Mouse (Mus musculus): Measurements from ENCODE around the gene Gm11437. TPM values are rescaled to one million over a fixed set of nuclear protein-coding genes. Genes with fewer than 3 reads are reported as not detected.
A peak's percentile ranks its signal among the peaks of the same experiment; 100 is the strongest.

Gene Gm11437
- polyA plus RNA-seq, 1 experiment from 2014 or later, result not detected

DNA sequence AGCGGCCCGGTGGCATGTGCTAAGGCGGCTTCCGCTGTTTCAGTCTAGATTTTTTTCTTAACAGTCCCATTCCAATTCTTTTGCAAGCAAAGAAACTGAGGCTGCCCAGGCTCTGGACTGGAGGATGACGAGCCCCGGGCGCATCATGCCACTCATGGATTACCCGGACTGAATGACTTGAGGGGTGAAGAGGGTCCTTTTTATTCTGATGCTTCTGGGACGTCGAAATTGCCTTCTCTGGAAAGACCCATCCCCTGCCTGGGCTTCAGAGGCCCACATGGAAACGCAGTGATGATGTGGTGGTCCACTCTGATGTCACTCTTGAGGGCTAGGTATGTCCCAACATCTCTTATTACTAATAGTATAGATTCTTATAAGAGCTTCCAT, 37.5 kb downstream of the Gm11437 start:
- 4% methylated on average over 11 of the region's 11 CpGs for WGBS
- Histone ChIP-seq H3K4me1 (peaks cover 26% of the 10 kb centered on the region; the same call in 1 of the 2 replicates), H3K27ac (replicated peaks) (no peak overlapping the region), H3K27me3 (no peaks in the 10 kb centered on the region), H3K9me3 (no peaks in the 10 kb centered on the region), H3K36me3 (peaks cover 17% of the 10 kb centered on the region), H3K4me2 (replicated peaks) (peak overlapping the region; percentile 52), H3K9ac (replicated peaks) (peak overlapping the region; percentile 86), H3K4me3 (peak overlapping the region; percentile 86)
- peak; percentile 63 for ATAC-seq (replicated peaks)

DNA sequence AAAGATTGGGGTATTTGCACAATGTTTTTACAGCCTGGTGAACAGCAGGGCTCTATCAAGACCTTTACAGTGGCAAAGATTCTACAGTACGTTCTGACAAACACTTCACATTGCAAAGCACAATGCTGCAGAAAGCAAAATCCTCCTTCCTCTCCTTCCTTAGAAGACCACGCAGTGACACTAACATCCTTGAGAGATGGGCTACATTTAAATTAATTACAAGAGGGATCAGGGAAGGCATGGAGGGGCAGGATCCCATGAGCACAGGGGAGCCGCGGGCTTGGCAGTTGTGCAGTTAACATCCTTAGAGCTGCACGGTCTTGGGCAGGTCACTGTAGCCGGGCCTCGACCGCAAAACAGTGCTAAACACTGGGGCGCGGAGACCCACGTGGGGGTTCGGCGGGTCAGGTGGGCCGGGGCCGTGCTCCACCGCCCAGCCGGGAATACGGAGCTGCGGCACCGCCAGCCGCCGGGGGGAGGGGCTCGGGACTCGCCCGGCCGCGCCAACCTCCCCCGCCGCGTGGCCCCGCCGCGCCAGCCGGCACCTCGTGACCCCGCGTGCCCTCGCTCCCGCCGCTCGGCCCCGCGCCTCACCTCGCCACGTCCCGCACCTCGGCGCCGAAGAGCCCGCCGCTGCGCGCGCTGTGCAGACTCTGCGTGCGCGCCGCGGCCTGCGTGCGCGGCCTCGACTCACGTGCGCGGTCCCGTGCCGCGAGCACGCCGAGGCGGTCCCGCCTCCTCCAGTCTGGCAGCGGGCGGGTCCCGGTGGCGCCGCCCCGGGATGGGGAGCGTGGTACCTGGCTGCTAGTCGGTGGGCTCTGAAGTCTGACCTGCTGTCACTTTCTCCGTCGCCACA, 38.1 kb downstream of the Gm11437 start, which contains the start of the genes Tada2a and Acaca:
Gene Tada2a, minus strand, starts transcription at position 658 of the 856 bp plus-strand sequence.
Gene Acaca, plus strand, starts transcription at position 730 of the 856 bp plus-strand sequence.
- H3K36me3 ChIP-seq, result peaks cover 17% of the 10 kb centered on the region
- WGBS, result under 1% methylated on average over 68 of the region's 83 CpGs
- peak within 1 kb of the TSS; percentile 52 for H3K4me2 ChIP-seq (replicated peaks)
- H3K9ac ChIP-seq (replicated peaks), result peak within 1 kb of the TSS; percentile 86
- H3K4me1 ChIP-seq, result peaks cover 26% of the 10 kb centered on the region; the same call in 1 of the 2 replicates
- H3K27me3 ChIP-seq, result no peaks in the 10 kb centered on the region
- peak within 1 kb of the TSS; percentile 60 for H3K27ac ChIP-seq (replicated peaks)
- peak within 1 kb of the TSS; percentile 86 for H3K4me3 ChIP-seq
- peak; percentile 94 for ATAC-seq (replicated peaks)
- H3K9me3 ChIP-seq, result no peaks in the 10 kb centered on the region

DNA sequence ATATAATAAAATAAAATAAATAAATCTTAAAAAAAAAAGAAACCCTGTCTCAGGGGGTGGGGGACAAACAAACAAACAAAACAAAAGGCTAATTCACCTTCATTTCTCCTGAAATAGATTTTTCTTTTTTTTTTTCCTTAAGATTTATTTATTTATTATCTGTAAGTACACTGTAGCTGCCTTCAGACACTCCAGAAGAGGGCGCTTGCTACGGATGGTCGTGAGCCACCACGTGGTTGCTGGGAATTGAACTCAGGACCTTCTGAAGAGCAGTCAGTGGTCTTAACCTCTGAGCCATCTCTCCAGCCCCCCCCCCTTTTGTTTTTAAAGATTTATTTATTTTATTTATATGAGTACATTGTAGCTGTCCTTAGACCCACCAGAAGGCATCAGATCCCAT, 39.3 kb downstream of the Gm11437 start:
- no peak for ATAC-seq (replicated peaks)
- Histone ChIP-seq H3K36me3 (peaks cover 19% of the 10 kb centered on the region), H3K4me3 (no peak overlapping the region), H3K27me3 (no peaks in the 10 kb centered on the region), H3K4me2 (replicated peaks) (no peak overlapping the region), H3K9ac (replicated peaks) (no peak overlapping the region), H3K27ac (replicated peaks) (no peak overlapping the region), H3K4me1 (peaks cover 26% of the 10 kb centered on the region; the same call in 1 of the 2 replicates), H3K9me3 (no peaks in the 10 kb centered on the region)
- 88% methylated on average over 4 of the region's 4 CpGs for WGBS

GRCm38 (mm10) chr11:84121051-84121956, 46.0 kb downstream of the Gm11437 start:
- H3K4me1 ChIP-seq, result no peaks in the 10 kb centered on the region
- H3K4me3 ChIP-seq, result no peak overlapping the region
- no peaks in the 10 kb centered on the region for H3K9me3 ChIP-seq
- H3K27me3 ChIP-seq, result no peaks in the 10 kb centered on the region
- H3K4me2 ChIP-seq (replicated peaks), result no peak overlapping the region
- H3K9ac ChIP-seq (replicated peaks), result no peak overlapping the region
- ATAC-seq (replicated peaks), result no peak
- WGBS, result 82% methylated on average over 12 of the region's 12 CpGs
- H3K36me3 ChIP-seq, result peaks cover 72% of the 10 kb centered on the region
- no peak overlapping the region for H3K27ac ChIP-seq (replicated peaks)

GRCm38 (mm10) chr11:84117431-84117830, 49.8 kb downstream of the Gm11437 start:
- ATAC-seq (replicated peaks), result no peak
- no peaks in the 10 kb centered on the region for H3K4me1 ChIP-seq
- no peak overlapping the region for H3K4me3 ChIP-seq
- H3K4me2 ChIP-seq (replicated peaks), result no peak overlapping the region
- H3K36me3 ChIP-seq, result peaks cover 72% of the 10 kb centered on the region
- no peak overlapping the region for H3K27ac ChIP-seq (replicated peaks)
- 91% methylated on average over 4 of the region's 4 CpGs for WGBS
- H3K27me3 ChIP-seq, result no peaks in the 10 kb centered on the region
- no peaks in the 10 kb centered on the region for H3K9me3 ChIP-seq
- H3K9ac ChIP-seq (replicated peaks), result no peak overlapping the region

GRCm38 (mm10) chr11:84116221-84116620, 51.1 kb downstream of the Gm11437 start:
- H3K27me3 ChIP-seq, result no peaks in the 10 kb centered on the region
- no peak overlapping the region for H3K4me3 ChIP-seq
- ATAC-seq (replicated peaks), result no peak
- H3K4me2 ChIP-seq (replicated peaks), result no peak overlapping the region
- no peak overlapping the region for H3K9ac ChIP-seq (replicated peaks)
- H3K36me3 ChIP-seq, result peaks cover 60% of the 10 kb centered on the region
- 70% methylated on average over 2 of the region's 2 CpGs for WGBS
- H3K27ac ChIP-seq (replicated peaks), result no peak overlapping the region
- no peaks in the 10 kb centered on the region for H3K4me1 ChIP-seq
- H3K9me3 ChIP-seq, result no peaks in the 10 kb centered on the region

GRCm38 (mm10) chr11:84115646-84116045, 51.6 kb downstream of the Gm11437 start:
- Histone ChIP-seq H3K27me3 (no peaks in the 10 kb centered on the region), H3K9ac (replicated peaks) (no peak overlapping the region), H3K36me3 (peaks cover 58% of the 10 kb centered on the region), H3K27ac (replicated peaks) (no peak overlapping the region), H3K4me2 (replicated peaks) (no peak overlapping the region), H3K9me3 (no peaks in the 10 kb centered on the region), H3K4me3 (no peak overlapping the region), H3K4me1 (no peaks in the 10 kb centered on the region)
- WGBS, result 85% methylated on average over 9 of the region's 9 CpGs
- no peak for ATAC-seq (replicated peaks)

GRCm38 (mm10) chr11:84113623-84114022, 53.7 kb downstream of the Gm11437 start:
- H3K4me3 ChIP-seq, result no peak overlapping the region
- H3K4me1 ChIP-seq, result no peaks in the 10 kb centered on the region
- 91% methylated on average over 5 of the region's 5 CpGs for WGBS
- H3K9ac ChIP-seq (replicated peaks), result no peak overlapping the region
- H3K36me3 ChIP-seq, result peaks cover 56% of the 10 kb centered on the region
- no peaks in the 10 kb centered on the region for H3K9me3 ChIP-seq
- no peak for ATAC-seq (replicated peaks)
- H3K4me2 ChIP-seq (replicated peaks), result no peak overlapping the region
- no peaks in the 10 kb centered on the region for H3K27me3 ChIP-seq
- no peak overlapping the region for H3K27ac ChIP-seq (replicated peaks)

DNA sequence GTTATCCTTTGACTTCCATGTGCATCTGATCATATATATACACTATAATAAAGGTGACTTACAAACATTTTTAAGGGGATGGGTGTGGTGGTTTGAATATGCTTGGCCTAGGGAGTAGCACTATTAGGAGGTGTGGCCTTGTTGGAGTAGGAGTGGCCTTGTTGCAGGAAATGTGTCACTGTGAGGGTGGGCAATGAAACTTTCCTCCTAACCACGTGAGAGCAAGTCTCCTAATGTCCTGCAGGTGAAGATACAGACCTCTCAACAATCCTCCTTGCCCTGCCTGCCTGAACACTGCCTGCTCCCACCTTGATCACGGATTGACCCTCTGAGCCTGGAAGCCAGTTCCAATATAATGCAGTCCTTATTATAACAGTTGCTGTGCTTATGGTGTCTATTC, 60.1 kb downstream of the Gm11437 start:
- no peaks in the 10 kb centered on the region for H3K4me1 ChIP-seq
- H3K9ac ChIP-seq (replicated peaks), result no peak overlapping the region
- H3K9me3 ChIP-seq, result no peaks in the 10 kb centered on the region
- H3K36me3 ChIP-seq, result peaks cover 77% of the 10 kb centered on the region
- no peak overlapping the region for H3K4me3 ChIP-seq
- no peak overlapping the region for H3K27ac ChIP-seq (replicated peaks)
- H3K4me2 ChIP-seq (replicated peaks), result no peak overlapping the region
- no peaks in the 10 kb centered on the region for H3K27me3 ChIP-seq
- WGBS, result 74% methylated on average over 2 of the region's 2 CpGs
- ATAC-seq (replicated peaks), result no peak

DNA sequence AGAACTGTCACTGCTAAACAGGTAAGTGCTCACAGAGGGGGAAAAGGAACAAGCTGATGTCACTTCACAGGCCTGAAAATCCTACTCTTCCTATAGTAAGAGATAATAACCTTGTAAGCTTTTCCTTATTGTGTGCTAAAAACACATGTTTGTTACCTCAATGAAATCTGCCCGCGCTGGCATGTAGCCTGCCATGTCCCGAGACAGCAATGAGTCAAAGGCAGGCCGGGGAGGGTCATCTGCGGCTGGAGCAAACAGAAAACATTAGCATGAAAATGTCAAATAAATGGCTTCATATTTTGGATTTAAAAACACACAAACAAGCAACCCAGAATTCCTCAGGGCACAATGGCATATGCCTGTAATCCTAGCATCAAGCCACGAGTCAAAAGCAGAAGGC, 63.2 kb downstream of the Gm11437 start:
- Histone ChIP-seq H3K27ac (replicated peaks) (no peak overlapping the region), H3K4me2 (replicated peaks) (no peak overlapping the region), H3K27me3 (no peaks in the 10 kb centered on the region), H3K9ac (replicated peaks) (no peak overlapping the region), H3K36me3 (peaks cover 72% of the 10 kb centered on the region), H3K9me3 (no peaks in the 10 kb centered on the region), H3K4me3 (no peak overlapping the region), H3K4me1 (peaks cover 5% of the 10 kb centered on the region; the same call in 1 of the 2 replicates)
- 95% methylated on average over 6 of the region's 6 CpGs for WGBS
- no peak for ATAC-seq (replicated peaks)

DNA sequence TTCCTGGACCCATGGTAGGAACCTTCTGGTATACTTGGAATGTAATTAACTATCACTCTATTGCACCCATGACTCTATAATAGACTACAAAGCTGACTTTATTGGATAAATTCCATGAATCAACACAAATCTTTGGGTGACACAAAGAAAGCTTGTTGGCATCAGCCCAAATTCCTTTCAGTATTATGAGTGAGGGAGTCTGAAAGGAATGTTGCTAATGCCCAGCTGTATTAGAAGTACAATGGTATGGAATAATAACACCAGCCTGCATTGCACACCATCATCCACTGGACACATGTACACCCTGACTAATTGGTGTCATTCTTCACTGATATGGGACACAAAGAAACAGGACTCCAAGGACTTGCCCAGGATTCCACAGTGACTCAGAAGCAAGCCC, 66.1 kb downstream of the Gm11437 start:
- Histone ChIP-seq H3K27me3 (no peaks in the 10 kb centered on the region), H3K9ac (replicated peaks) (no peak overlapping the region), H3K4me3 (no peak overlapping the region), H3K36me3 (peaks cover 53% of the 10 kb centered on the region), H3K9me3 (no peaks in the 10 kb centered on the region), H3K27ac (replicated peaks) (no peak overlapping the region), H3K4me1 (peaks cover 10% of the 10 kb centered on the region; the same call in 1 of the 2 replicates), H3K4me2 (replicated peaks) (no peak overlapping the region)
- no peak for ATAC-seq (replicated peaks)

Data from forebrain, embryonic 15.5 days (tissue).